Mouse (Mus musculus): ENCODE results near the gene Ppfibp1.
A peak's percentile ranks its signal among the peaks of the same experiment; 100 is the strongest.

The Ppfibp1 gene

DNA sequence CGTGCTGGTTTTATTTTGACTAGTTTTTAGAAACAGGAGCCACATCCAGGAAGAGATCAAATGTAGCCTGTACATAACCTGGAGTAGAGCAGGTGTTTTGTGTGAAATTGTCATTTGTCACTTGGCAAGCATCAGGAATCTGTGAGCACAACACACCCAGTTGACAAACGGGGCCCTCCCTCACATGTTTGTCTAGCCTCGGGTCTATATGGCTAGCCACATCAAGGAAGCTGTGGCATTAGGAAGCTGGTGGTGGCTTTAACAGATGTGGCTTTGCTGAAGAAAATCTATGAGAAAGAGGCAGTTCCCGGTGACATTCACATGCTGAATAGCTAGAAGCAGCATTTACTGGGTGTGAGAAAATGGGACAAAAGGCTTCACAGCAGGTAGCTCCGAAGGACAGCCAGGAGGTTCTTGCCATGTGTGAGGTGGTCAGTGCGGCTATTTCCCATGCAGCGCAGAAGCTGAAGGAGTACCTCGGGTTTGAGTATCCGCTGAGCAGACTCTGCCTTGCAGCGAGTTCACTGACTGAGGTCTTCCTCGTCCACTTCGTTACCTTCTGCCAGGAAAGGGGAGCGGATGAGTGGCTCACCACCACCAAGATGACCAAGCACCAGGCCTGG, 144.1 kb downstream of the Ppfibp1 start, which contains the start of gene Rep15:
Gene Rep15, plus strand, starts transcription at position 282 of the 623 bp plus-strand sequence.
- DNase-seq (ENCODE audit: low spot score in 2 of 2): no peak

GRCm38 (mm10) chr6:147042291-147043290, 154.3 kb downstream of the Ppfibp1 start, which contains the start of gene Mrps35:
TSS of gene Mrps35 (plus strand) at chr6:147042764.
- DNase-seq (ENCODE audit: low spot score in 2 of 2): peak; percentile 69 to 82

GRCm38 (mm10) chr6:147043633-147044032, 155.3 kb downstream of the Ppfibp1 start:
- no peak for DNase-seq (ENCODE audit: low spot score in 2 of 2)

GRCm38 (mm10) chr6:147049239-147049805, 161.0 kb downstream of the Ppfibp1 start:
- DNase-seq (ENCODE audit: low spot score in 2 of 2): no peak

DNA sequence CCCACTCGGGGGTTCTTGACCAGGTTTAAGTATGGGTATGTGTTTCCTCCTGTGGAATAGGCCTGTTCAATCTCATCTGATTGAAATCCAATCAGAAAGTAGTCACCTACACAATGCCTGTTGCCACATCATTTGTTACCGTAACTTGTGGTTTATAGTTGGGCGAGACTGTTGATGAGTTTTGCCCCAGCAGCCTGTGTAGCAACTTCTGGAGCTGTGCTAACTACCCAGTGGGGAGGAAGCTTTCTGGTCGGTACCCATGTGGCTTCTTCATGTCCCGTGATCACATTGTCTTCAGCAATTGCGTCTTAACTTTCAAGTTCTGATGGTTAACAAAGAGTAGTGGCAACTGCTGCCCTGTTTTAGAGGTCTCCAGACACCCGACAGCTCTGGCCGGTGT, 163.4 kb downstream of the Ppfibp1 start:
- no peak for DNase-seq (ENCODE audit: low spot score in 2 of 2)

GRCm38 (mm10) chr6:147052440-147052839, 164.2 kb downstream of the Ppfibp1 start:
- DNase-seq (ENCODE audit: low spot score in 2 of 2): no peak

- no peak for DNase-seq (ENCODE audit: low spot score in 2 of 2)
Measured at GRCm38 (mm10) chr6:147053785-147054646, 165.7 kb downstream of the Ppfibp1 start.

- DNase-seq (ENCODE audit: low spot score in 2 of 2): no peak
Measured at GRCm38 (mm10) chr6:147055374-147055977, 167.2 kb downstream of the Ppfibp1 start.

DNA sequence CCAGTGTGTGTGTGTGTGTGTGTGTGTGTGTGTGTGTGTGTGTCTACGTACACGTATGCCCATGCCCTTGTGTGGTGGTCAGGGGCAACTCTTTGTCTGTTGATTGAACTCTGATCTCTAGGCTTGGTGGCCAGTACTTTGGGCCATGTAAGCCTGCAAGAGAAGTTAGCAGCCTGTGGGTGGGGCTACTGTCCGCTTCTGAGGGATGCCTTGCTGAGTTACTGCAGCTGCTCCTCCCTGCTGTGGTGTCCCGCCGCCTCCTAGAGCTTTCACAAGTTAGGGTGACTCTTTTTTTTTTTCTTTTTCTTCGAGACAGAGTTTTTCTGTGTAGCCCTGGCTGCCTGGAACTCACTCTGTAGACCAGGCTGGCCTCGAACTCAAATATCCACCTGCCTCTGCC, 171.0 kb downstream of the Ppfibp1 start:
- DNase-seq (ENCODE audit: low spot score in 2 of 2): no peak

- DNase-seq (ENCODE audit: low spot score in 2 of 2): no peak
Measured at GRCm38 (mm10) chr6:147061630-147062029, 173.3 kb downstream of the Ppfibp1 start.

DNA sequence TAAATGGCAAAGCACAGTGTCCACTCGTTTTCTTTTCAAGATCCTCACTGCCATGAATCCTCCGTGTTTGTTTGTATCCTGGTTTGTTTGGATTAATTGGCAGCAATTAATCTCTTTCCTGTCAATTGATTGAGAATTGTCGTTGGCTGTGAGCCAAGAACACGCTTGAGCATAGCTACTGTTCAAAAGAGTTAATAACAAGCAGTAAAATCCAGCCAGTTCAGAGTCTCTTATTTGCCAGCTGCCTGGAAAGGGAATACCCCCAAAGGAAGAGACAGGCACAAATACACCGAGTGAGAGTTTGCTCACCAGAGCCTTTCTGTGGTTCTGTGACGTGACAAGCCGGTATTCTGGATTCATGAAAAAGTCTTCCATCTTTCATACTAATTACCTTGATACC, 173.7 kb downstream of the Ppfibp1 start:
- DNase-seq (ENCODE audit: low spot score in 2 of 2): no peak

DNA sequence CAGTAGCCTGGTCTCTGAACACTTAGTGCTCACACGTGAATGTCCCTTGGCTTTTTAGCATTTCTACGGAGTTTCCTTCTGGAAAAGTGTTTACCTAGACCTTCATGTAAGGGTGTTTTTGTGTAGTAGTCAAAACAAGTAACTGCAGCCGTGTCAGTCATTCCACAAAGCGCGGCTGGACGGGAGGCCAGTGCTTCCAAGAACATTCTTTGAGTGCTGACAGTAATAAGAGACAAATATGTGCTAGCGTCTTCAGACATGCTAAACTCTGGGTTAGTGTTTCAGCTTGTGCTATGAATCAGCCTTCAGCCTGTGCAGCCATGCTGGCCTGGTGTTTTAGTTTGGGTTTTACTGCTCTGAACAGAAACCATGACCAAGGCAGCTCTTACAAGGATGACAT, 174.4 kb downstream of the Ppfibp1 start:
- DNase-seq (ENCODE audit: low spot score in 2 of 2): no peak

GRCm38 (mm10) chr6:147064226-147064943, 176.1 kb downstream of the Ppfibp1 start:
- DNase-seq (ENCODE audit: low spot score in 2 of 2): no peak

GRCm38 (mm10) chr6:147064944-147065261, 176.6 kb downstream of the Ppfibp1 start:
- no peak for DNase-seq (ENCODE audit: low spot score in 2 of 2)

GRCm38 (mm10) chr6:147075808-147076387, 187.6 kb downstream of the Ppfibp1 start:
- no peak for DNase-seq (ENCODE audit: low spot score in 2 of 2)

DNA sequence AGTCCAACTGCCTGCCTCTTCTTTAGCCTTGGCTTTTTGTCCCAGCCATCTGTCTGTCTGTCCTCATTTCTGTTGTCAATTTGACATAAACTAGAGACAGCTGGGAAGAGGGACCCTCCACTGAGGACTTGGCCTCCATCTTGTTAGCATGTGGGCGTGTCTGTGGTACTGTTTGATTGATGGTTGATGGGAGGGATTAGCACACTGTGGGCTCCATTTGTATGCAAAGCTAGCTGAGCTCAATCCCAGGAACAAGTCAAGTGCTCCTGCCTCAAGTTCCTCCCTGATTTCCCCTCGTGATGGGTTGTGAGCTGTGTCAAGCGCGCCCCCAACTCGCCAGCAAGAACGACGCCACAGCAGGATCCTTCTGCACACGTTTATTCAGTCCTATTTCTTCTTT, 188.6 kb downstream of the Ppfibp1 start:
- no peak for DNase-seq (ENCODE audit: low spot score in 2 of 2)

DNA sequence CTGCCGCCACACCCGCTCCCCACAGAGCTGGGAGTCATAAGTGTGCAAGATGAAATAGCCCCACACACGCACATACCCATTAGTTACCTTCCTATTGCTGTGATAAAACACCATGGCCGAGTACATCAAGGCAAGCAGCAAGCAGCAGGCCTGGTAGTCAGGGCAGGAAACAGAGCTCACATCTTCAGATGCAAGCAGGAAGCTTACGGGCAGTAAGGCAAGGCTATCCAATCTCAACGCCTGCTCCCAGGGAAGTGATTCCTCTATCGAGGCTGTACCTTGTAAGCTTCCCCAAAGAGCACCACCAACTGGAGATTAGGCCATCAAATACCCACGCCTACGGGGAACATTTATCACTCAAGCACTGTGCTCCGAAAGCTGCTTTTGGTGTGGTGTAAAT, 191.6 kb downstream of the Ppfibp1 start:
- no peak for DNase-seq (ENCODE audit: low spot score in 2 of 2)
